Mouse (Mus musculus): ENCODE results near the gene Trp53rkb. TPM values are rescaled to one million over a fixed set of nuclear protein-coding genes. Genes with fewer than 3 reads are reported as not detected.

The Trp53rkb gene
- polyA plus RNA-seq, 1 experiment from 2014 or later, result 8.2 TPM

- no peak overlapping the region for H3K27ac ChIP-seq
- no peaks in the 10 kb centered on the region for H3K9me3 ChIP-seq
- 72% methylated on average over 2 of the region's 2 CpGs for WGBS
- no peak for ATAC-seq (ENCODE audit: low FRiP score)
- H3K4me2 ChIP-seq, result no peak overlapping the region
- peaks cover 6% of the 10 kb centered on the region for H3K36me3 ChIP-seq
- no peak overlapping the region for H3K4me3 ChIP-seq
- no peaks in the 10 kb centered on the region for H3K27me3 ChIP-seq
- no peak overlapping the region for H3K9ac ChIP-seq
- H3K4me1 ChIP-seq (replicated peaks), result peaks cover 12% of the 10 kb centered on the region
Observed at GRCm38 (mm10) chr2:166822901-166823300, 30.6 kb downstream of the Trp53rkb start.

- 93% methylated on average over 5 of the region's 5 CpGs for WGBS
- H3K36me3 ChIP-seq, result peaks cover 6% of the 10 kb centered on the region
- no peak overlapping the region for H3K4me2 ChIP-seq
- no peak overlapping the region for H3K27ac ChIP-seq
- no peaks in the 10 kb centered on the region for H3K9me3 ChIP-seq
- H3K9ac ChIP-seq, result no peak overlapping the region
- ATAC-seq (ENCODE audit: low FRiP score), result no peak
- peaks cover 12% of the 10 kb centered on the region for H3K4me1 ChIP-seq (replicated peaks)
- H3K27me3 ChIP-seq, result no peaks in the 10 kb centered on the region
- H3K4me3 ChIP-seq, result no peak overlapping the region
Observed at GRCm38 (mm10) chr2:166824386-166824785, 32.1 kb downstream of the Trp53rkb start.

- ATAC-seq (ENCODE audit: low FRiP score), result no peak
- H3K27ac ChIP-seq, result no peak overlapping the region
- no peak overlapping the region for H3K9ac ChIP-seq
- peaks cover 6% of the 10 kb centered on the region for H3K36me3 ChIP-seq
- no peaks in the 10 kb centered on the region for H3K9me3 ChIP-seq
- peaks cover 12% of the 10 kb centered on the region for H3K4me1 ChIP-seq (replicated peaks)
- no peak overlapping the region for H3K4me2 ChIP-seq
- H3K27me3 ChIP-seq, result no peaks in the 10 kb centered on the region
- H3K4me3 ChIP-seq, result no peak overlapping the region
- WGBS, result 94% methylated on average over 5 of the region's 5 CpGs
Observed at GRCm38 (mm10) chr2:166824998-166825397, 32.7 kb downstream of the Trp53rkb start.

GRCm38 (mm10) chr2:166826491-166827224, 34.3 kb downstream of the Trp53rkb start:
- no peaks in the 10 kb centered on the region for H3K9me3 ChIP-seq
- no peak overlapping the region for H3K27ac ChIP-seq
- WGBS, result 94% methylated on average over 8 of the region's 8 CpGs
- H3K4me2 ChIP-seq, result no peak overlapping the region
- H3K27me3 ChIP-seq, result no peaks in the 10 kb centered on the region
- no peak overlapping the region for H3K9ac ChIP-seq
- peaks cover 6% of the 10 kb centered on the region for H3K36me3 ChIP-seq
- no peak overlapping the region for H3K4me3 ChIP-seq
- no peak for ATAC-seq (ENCODE audit: low FRiP score)
- H3K4me1 ChIP-seq (replicated peaks), result peaks cover 5% of the 10 kb centered on the region; the same call in 1 of the 2 replicates

GRCm38 (mm10) chr2:166828306-166828705, 36.0 kb downstream of the Trp53rkb start:
- no peak overlapping the region for H3K4me2 ChIP-seq
- WGBS, result 92% methylated on average over 12 of the region's 12 CpGs

GRCm38 (mm10) chr2:166830350-166830749, 38.0 kb downstream of the Trp53rkb start:
- Histone ChIP-seq H3K27me3 (no peaks in the 10 kb centered on the region), H3K4me3 (no peak overlapping the region), H3K36me3 (peaks cover 14% of the 10 kb centered on the region), H3K27ac (no peak overlapping the region), H3K9me3 (no peaks in the 10 kb centered on the region), H3K4me1 (replicated peaks) (no peaks in the 10 kb centered on the region), H3K4me2 (no peak overlapping the region), H3K9ac (no peak overlapping the region)
- WGBS, result 94% methylated on average over 5 of the region's 5 CpGs
- no peak for ATAC-seq (ENCODE audit: low FRiP score)

More at GRCm38 (mm10) chr2:166828306-166828705, 36.0 kb downstream of the Trp53rkb start:
- no peak overlapping the region for H3K9ac ChIP-seq
- no peaks in the 10 kb centered on the region for H3K4me1 ChIP-seq (replicated peaks)
- no peak for ATAC-seq (ENCODE audit: low FRiP score)
- H3K27ac ChIP-seq, result no peak overlapping the region
- no peak overlapping the region for H3K4me3 ChIP-seq
- no peaks in the 10 kb centered on the region for H3K9me3 ChIP-seq
- peaks cover 6% of the 10 kb centered on the region for H3K36me3 ChIP-seq
- no peaks in the 10 kb centered on the region for H3K27me3 ChIP-seq

- ATAC-seq (ENCODE audit: low FRiP score), result no peak
- H3K9me3 ChIP-seq, result no peaks in the 10 kb centered on the region
- H3K27me3 ChIP-seq, result no peaks in the 10 kb centered on the region
- no peak overlapping the region for H3K4me2 ChIP-seq
- H3K4me1 ChIP-seq (replicated peaks), result no peaks in the 10 kb centered on the region
- H3K9ac ChIP-seq, result no peak overlapping the region
- H3K36me3 ChIP-seq, result peaks cover 31% of the 10 kb centered on the region
- H3K27ac ChIP-seq, result no peak overlapping the region
- WGBS, result 92% methylated on average over 2 of the region's 2 CpGs
- no peak overlapping the region for H3K4me3 ChIP-seq
Observed at GRCm38 (mm10) chr2:166834091-166834490, 41.8 kb downstream of the Trp53rkb start.

- WGBS, result 97% methylated on average over 4 of the region's 4 CpGs
- Histone ChIP-seq H3K9ac (no peak overlapping the region), H3K4me1 (replicated peaks) (no peaks in the 10 kb centered on the region), H3K27ac (no peak overlapping the region), H3K27me3 (no peaks in the 10 kb centered on the region), H3K36me3 (peaks cover 34% of the 10 kb centered on the region), H3K4me3 (no peak overlapping the region), H3K9me3 (no peaks in the 10 kb centered on the region), H3K4me2 (no peak overlapping the region)
- no peak for ATAC-seq (ENCODE audit: low FRiP score)
Observed at GRCm38 (mm10) chr2:166834796-166835195, 42.5 kb downstream of the Trp53rkb start.

- Histone ChIP-seq H3K4me2 (no peak overlapping the region), H3K4me3 (no peak overlapping the region), H3K36me3 (peaks cover 35% of the 10 kb centered on the region), H3K27me3 (no peaks in the 10 kb centered on the region), H3K9ac (no peak overlapping the region), H3K9me3 (no peaks in the 10 kb centered on the region), H3K27ac (no peak overlapping the region), H3K4me1 (replicated peaks) (no peaks in the 10 kb centered on the region)
- WGBS, result 60% methylated on average over 5 of the region's 5 CpGs
- no peak for ATAC-seq (ENCODE audit: low FRiP score)
Observed at GRCm38 (mm10) chr2:166835581-166835980, 43.2 kb downstream of the Trp53rkb start.

GRCm38 (mm10) chr2:166841813-166842212, 49.5 kb downstream of the Trp53rkb start:
- H3K4me3 ChIP-seq, result no peak overlapping the region
- peaks cover 38% of the 10 kb centered on the region for H3K36me3 ChIP-seq
- H3K4me1 ChIP-seq (replicated peaks), result no peaks in the 10 kb centered on the region
- no peak overlapping the region for H3K27ac ChIP-seq
- H3K9ac ChIP-seq, result no peak overlapping the region
- no peak for ATAC-seq (ENCODE audit: low FRiP score)
- WGBS, result 87% methylated on average over 4 of the region's 4 CpGs
- H3K27me3 ChIP-seq, result no peaks in the 10 kb centered on the region
- no peaks in the 10 kb centered on the region for H3K9me3 ChIP-seq
- no peak overlapping the region for H3K4me2 ChIP-seq

Other genes starting within 250 kb of the Trp53rkb start
- 24.7 and 29.7 TPM in 2 replicates for gene Prex1, start 78.7 kb upstream of the Trp53rkb start, polyA plus RNA-seq (2015; fragmentation: Nextera tagmentation; extraction: Ambion mirVana)
- 3.7 and 4.0 TPM in 2 replicates for gene Arfgef2, start 13.1 kb downstream of the Trp53rkb start, polyA plus RNA-seq (2015; fragmentation: Nextera tagmentation; extraction: Ambion mirVana)
- 96.4 and 98.9 TPM in 2 replicates for gene Cse1l, start 113.5 kb downstream of the Trp53rkb start, polyA plus RNA-seq (2015; fragmentation: Nextera tagmentation; extraction: Ambion mirVana)
- gene Stau1, start 203.8 kb downstream of the Trp53rkb start, polyA plus RNA-seq (2015; fragmentation: Nextera tagmentation; extraction: Ambion mirVana), result 109 and 113 TPM in 2 replicates
- 37.3 and 38.0 TPM in 2 replicates for gene Ddx27, start 222.7 kb downstream of the Trp53rkb start, polyA plus RNA-seq (2015; fragmentation: Nextera tagmentation; extraction: Ambion mirVana)